Mouse (Mus musculus) neural tube, embryonic 11.5 days (tissue): ENCODE measurements at regions not wholly inside any gene's neighbourhood (a gene's known extent, or its start where the extent isn't known, plus 50 kb on each side); places are given as distances from the start of the nearest gene placed in this dataset.

Experiments
- ATAC-seq: fragments of 200-750 bp; cut with Nextera tagmentation; 2 replicates; pipeline ENCODE4 v1.8.0; 2017; ENCODE audit warnings: moderate number of reproducible peaks, mild to moderate bottlenecking, moderate TSS enrichment, moderate library complexity; ENCODE audit not compliant: insufficient read depth, low FRiP score, low TSS enrichment
- DNase-seq: peaks from one replicate; pipeline ENCODE4 v3.0.0-alpha.2; 2015; ENCODE audit warnings: low spot score
- H3K27ac ChIP-seq: fragments of 300-500 bp; sonication (generic); 2 replicates; pipeline ENCODE4 v1.5.1; 2014; ENCODE audit warnings: low read depth, mild to moderate bottlenecking, low read length
- H3K27me3 ChIP-seq: fragments of 300-500 bp; sonication (generic); 2 replicates; pipeline ENCODE4 v1.6.1; 2014; ENCODE audit warnings: mild to moderate bottlenecking, low read length, mixed read lengths; ENCODE audit not compliant: control insufficient read depth, insufficient read depth
- H3K36me3 ChIP-seq: fragments of 300-500 bp; sonication (generic); 2 replicates; pipeline ENCODE4 v1.6.1; 2014; ENCODE audit warnings: mild to moderate bottlenecking, low read length, moderate library complexity, mixed read lengths; ENCODE audit not compliant: control insufficient read depth, insufficient read depth
- H3K4me1 ChIP-seq: fragments of 300-500 bp; sonication (generic); 2 replicates; pipeline ENCODE4 v1.6.1; 2014; ENCODE audit warnings: low read length, mixed read lengths; ENCODE audit not compliant: control insufficient read depth, insufficient read depth
- H3K4me2 ChIP-seq: fragments of 300-500 bp; sonication (generic); 2 replicates; pipeline ENCODE4 v1.6.1; 2014; ENCODE audit warnings: low read depth, mild to moderate bottlenecking, moderate library complexity
- H3K4me3 ChIP-seq: fragments of 300-500 bp; sonication (generic); 2 replicates; pipeline ENCODE4 v1.5.1; 2014; ENCODE audit warnings: low read depth, low read length
- H3K9ac ChIP-seq: fragments of 300-500 bp; sonication (generic); 2 replicates; pipeline ENCODE4 v1.6.1; 2014; ENCODE audit warnings: mild to moderate bottlenecking, low read length
- H3K9me3 ChIP-seq: fragments of 300-500 bp; sonication (generic); 2 replicates; pipeline ENCODE4 v1.6.1; 2016; ENCODE audit warnings: low read length; ENCODE audit not compliant: control insufficient read depth
- WGBS: fragments of 180-500 bp; shearing (Covaris S2); extraction: QIAGEN DNeasy Blood & Tissue Kit; methylation state at CpG from one replicate; pipeline ENCODE4 v1.1.7; 2014; 5-methylcytosine and 5-hydroxymethylcytosine counted together

DNA sequence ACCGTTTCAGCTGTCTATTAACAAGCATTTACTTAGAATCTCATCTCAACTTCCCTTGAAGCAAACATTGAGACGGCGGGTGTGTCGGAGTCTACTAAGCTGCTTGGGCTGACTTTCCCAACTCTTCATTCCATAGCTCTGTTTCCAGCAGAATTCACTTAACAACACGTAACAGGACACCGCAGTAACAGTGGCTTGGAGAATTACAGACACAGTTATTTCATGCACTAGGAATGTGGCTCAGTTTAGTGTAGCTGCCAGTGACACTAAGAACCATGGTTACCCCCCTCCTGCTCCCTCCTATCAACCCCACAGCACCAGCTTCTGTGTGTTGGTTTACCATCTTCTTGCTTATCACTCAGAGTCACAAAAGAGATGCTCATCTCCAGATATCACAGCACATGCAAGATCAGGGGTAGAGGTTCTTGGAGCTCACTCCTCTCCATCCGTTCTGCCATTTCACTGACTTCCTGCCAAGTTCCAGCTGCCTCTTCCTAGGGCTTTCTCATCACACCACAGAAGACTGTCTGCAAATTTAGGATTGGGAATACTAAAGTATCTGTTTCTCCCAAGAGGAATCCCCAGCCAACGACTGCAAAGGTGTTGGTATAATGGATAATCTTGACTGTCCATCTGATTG is 90.7 kb downstream of the Banf2 start:
- Histone ChIP-seq H3K4me2 (no peak overlapping the region), H3K9ac (no peak overlapping the region), H3K9me3 (no peaks in the 10 kb centered on the region), H3K36me3 (no peaks in the 10 kb centered on the region), H3K27ac (no peak overlapping the region), H3K27me3 (no peaks in the 10 kb centered on the region), H3K4me3 (no peak overlapping the region), H3K4me1 (no peaks in the 10 kb centered on the region)
- DNase-seq (no peak), ATAC-seq (no peak)
- WGBS = 88% methylated on average over 8 of the region's 8 CpGs

DNA sequence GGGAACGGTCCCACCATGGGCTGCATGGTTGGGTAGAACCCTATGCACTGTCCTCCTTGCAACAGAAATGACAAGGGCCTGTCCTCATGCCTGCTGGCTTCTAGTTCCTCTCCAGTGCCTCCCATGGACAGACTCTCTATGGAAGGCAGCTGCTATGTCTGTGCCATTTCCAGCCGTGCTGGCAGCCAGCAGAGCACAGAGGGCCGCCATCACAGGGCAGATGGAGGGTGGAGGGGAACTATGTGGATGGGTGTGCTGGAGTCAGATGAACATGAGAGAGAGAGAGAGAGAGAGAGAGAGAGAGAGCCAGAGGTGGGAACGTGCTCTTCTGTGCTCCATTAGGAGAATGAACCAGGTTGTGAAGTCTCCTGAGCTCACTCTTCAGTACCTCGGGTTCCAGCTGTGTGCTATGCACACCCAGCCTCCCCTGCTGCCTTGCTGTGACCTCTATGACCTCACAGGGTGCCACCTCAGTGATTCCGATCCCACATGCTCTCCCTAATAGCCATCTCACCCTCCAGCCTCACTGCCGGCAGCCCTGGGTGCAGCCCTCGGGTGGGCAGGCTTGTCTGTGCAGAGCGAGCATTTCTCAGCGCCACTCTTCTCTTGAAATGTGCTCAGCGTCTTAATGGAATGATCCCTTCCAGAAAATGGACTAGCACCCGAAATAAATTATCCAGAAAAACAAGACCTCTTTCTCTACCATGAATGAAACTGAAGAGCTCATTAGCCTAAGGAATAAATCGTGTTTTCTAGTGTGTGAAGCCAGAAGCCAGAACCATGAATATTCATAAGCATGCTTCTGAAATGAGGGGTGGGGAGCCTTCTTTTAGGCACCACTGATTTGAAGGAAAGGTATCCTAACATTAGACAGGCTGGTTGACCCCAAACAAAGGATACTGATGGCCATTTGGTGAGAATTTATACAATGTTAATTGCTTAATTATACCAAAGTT is 94.5 kb downstream of the Banf2 start:
- 68% methylated on average over 13 of the region's 13 CpGs for WGBS
- Histone ChIP-seq H3K4me1 (no peaks in the 10 kb centered on the region), H3K27me3 (no peaks in the 10 kb centered on the region), H3K4me2 (no peak overlapping the region), H3K9ac (no peak overlapping the region), H3K36me3 (no peaks in the 10 kb centered on the region), H3K4me3 (no peak overlapping the region), H3K9me3 (no peaks in the 10 kb centered on the region), H3K27ac (no peak overlapping the region)
- ATAC-seq = peak; percentile 80
- peak; percentile 19 for DNase-seq

DNA sequence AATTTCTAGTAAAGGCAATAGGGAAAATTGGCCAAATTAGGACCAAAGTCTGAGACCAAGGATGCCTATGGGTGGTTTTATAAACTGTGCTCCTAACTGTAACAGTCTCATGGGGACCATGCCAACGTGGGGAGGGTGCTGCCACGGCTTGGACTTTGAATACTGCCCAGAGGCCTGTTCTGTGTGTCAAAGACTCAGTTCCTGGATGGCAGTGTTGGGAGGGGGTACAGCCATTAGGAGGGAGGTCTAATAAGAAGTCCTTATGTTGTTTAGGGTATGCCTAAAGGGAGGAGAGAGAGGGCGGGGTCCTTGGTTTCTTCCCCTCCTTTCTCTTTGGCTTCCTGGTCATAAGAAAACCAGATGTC is 95.2 kb downstream of the Banf2 start:
- 84% methylated on average over 3 of the region's 3 CpGs for WGBS
- Histone ChIP-seq H3K27me3 (no peaks in the 10 kb centered on the region), H3K4me2 (no peak overlapping the region), H3K9me3 (no peaks in the 10 kb centered on the region), H3K4me3 (no peak overlapping the region), H3K9ac (no peak overlapping the region), H3K27ac (no peak overlapping the region), H3K36me3 (no peaks in the 10 kb centered on the region), H3K4me1 (no peaks in the 10 kb centered on the region)
- no peak for DNase-seq
- peak; percentile 70; the same call in 1 of the 2 replicates for ATAC-seq

DNA sequence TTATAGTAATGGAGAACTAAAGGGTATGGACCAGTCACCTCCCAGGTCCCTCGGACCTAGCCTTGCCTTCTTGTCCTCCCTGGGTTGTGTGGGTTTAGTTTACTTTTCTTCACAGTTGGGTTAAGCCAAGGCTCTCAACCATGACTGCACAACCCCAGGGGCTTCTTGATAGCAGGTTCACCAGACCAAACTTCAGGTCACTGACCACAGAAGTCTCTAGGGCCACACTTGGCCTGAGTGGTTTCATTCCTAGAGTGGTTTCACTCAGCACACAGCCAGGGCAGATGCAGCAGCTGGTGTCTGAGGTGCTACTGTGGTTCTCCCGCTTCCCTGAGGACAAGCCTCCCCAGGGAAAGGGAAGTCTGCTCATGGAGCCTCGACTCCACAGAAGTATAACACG is 95.7 kb downstream of the Banf2 start:
- no peak overlapping the region for H3K4me3 ChIP-seq
- no peak overlapping the region for H3K4me2 ChIP-seq
- no peak overlapping the region for H3K9ac ChIP-seq
- H3K27me3 ChIP-seq = no peaks in the 10 kb centered on the region
- ATAC-seq = no peak
- WGBS = 80% methylated on average over 4 of the region's 4 CpGs
- no peak for DNase-seq
- no peak overlapping the region for H3K27ac ChIP-seq
- H3K36me3 ChIP-seq = no peaks in the 10 kb centered on the region
- H3K4me1 ChIP-seq = no peaks in the 10 kb centered on the region
- no peaks in the 10 kb centered on the region for H3K9me3 ChIP-seq

DNA sequence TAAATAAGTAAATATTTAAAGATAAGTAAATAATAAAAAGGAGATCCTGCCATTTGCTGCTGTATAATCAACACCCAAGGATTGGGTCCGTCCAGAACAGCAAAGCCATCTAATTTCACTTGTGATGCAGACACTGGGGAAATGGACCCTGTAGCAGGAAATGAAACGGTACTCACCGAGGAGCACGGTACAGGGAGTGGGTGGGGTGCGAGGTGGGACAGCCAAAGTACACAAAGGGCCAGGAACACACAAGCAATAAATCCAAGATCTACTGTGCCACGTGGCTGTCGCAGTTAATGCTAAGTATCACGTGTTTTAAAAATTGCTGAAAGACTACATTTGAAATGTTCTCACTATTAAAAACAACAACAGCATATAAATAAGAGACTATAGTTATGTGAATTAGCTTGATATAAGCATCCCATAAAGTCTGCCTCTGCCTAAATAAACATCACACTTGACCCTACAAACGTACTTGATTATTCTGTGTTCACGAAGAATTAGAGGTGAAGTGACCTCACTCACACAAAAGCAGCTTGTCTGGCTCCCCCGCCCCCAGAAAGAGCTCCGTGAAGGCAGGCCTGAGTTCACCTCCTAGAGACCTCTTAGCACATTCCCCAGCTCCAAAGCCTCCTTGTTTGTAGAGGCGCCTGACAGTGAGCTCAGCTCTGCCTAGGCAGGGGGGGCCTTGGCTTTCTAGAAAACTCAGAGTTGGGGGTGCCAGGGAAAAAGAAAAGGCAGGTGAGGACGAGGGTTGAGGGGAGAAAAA is 101.1 kb downstream of the Banf2 start:
- H3K36me3 ChIP-seq = no peaks in the 10 kb centered on the region
- H3K27me3 ChIP-seq = no peaks in the 10 kb centered on the region
- no peak overlapping the region for H3K4me3 ChIP-seq
- H3K9me3 ChIP-seq = no peaks in the 10 kb centered on the region
- WGBS = 69% methylated on average over 14 of the region's 14 CpGs
- no peak overlapping the region for H3K27ac ChIP-seq
- no peaks in the 10 kb centered on the region for H3K4me1 ChIP-seq
- H3K4me2 ChIP-seq = no peak overlapping the region
- H3K9ac ChIP-seq = no peak overlapping the region
- DNase-seq (no peak), ATAC-seq (no peak)

DNA sequence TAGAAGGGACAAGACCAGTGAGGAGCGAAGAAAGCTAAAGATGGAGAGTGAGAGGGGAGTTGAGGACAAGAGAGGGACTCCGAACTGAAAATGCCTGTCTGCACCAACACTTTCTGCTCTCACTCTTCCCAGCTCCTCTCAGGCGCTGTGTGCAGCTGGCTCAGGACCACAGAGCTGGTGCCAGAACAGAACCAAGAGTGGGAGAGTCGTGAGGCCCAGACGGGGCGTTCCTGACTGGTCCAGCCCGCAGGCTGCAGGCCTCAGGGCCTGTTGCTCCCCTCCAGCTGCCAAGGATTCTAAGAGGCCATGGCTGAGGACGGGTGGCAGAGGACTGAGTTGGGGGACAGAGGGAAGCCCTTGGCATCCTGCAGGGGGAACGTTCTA is 101.7 kb downstream of the Banf2 start:
- no peak overlapping the region for H3K4me2 ChIP-seq
- H3K4me1 ChIP-seq = no peaks in the 10 kb centered on the region
- H3K36me3 ChIP-seq = no peaks in the 10 kb centered on the region
- no peak for DNase-seq
- WGBS = 77% methylated on average over 9 of the region's 9 CpGs
- H3K9me3 ChIP-seq = no peaks in the 10 kb centered on the region
- H3K27ac ChIP-seq = no peak overlapping the region
- H3K27me3 ChIP-seq = no peaks in the 10 kb centered on the region
- no peak for ATAC-seq
- H3K4me3 ChIP-seq = no peak overlapping the region
- no peak overlapping the region for H3K9ac ChIP-seq

DNA sequence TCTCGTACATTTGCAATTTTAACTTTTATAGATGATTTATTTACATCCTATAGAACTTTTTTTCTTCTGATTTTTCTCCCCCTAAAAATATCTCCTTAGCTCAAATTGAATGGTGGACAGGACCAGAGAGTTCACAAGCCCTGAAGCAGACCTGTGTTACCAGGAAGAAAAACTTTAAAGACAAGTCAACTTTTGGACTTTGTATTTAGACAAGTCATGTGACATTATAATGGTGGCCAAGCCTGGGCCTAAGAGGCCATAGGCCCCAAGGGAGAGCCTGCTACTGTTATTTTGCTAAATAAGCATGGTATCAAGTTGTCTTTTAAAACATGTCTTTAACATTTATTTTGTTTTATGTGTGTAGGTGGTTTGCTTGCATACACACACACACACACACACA is 102.7 kb downstream of the Banf2 start:
- no peak overlapping the region for H3K4me2 ChIP-seq
- H3K27ac ChIP-seq = no peak overlapping the region
- H3K27me3 ChIP-seq = no peaks in the 10 kb centered on the region
- H3K9ac ChIP-seq = no peak overlapping the region
- ATAC-seq (no peak), DNase-seq (no peak)
- no peaks in the 10 kb centered on the region for H3K36me3 ChIP-seq
- no peaks in the 10 kb centered on the region for H3K4me1 ChIP-seq
- 91% methylated on average over 1 of the region's 1 CpGs for WGBS
- H3K4me3 ChIP-seq = no peak overlapping the region
- H3K9me3 ChIP-seq = no peaks in the 10 kb centered on the region

DNA sequence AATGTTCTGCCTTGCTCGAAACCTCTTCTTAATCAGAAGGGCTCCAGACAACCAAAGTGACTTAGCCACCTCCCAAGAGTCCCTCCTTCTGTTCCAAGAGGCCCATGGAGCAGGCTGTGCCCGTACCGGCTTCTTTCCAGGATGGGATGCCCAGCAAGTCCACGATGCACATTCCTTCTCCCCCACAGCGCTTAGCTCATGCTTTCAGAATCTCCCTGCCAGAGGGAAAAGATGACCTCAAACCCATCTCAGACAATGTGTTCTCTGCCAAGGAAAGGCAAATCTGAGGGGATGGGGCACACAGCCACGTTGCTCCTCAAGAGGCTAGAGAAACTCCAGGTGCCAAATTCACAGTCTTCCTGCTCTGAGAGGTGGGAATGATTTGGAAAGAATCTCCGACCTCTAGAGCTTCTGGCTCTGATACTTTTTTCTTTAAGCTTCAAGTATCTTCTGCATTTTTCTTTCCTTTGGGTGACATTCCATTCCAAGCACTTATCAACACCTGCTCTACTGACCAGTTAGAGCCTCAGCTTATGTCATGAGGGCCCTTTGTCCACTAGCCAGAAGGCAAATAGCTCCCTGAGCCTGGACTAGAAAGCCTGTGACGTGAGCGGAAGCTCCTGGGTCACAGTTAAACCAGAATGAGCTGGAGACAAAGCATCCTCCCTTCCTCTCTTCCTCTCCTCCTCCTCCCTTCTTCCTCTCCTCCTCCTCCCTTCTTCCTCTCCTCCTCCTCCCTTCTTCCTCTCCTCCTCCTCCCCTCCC is 110.9 kb downstream of the Banf2 start:
- no peak for ATAC-seq
- Histone ChIP-seq H3K27ac (no peak overlapping the region), H3K4me1 (no peaks in the 10 kb centered on the region), H3K36me3 (no peaks in the 10 kb centered on the region), H3K9me3 (no peaks in the 10 kb centered on the region), H3K9ac (no peak overlapping the region), H3K4me2 (no peak overlapping the region), H3K27me3 (no peaks in the 10 kb centered on the region), H3K4me3 (no peak overlapping the region)
- no peak for DNase-seq
- 84% methylated on average over 9 of the region's 9 CpGs for WGBS
